Mouse (Mus musculus) neural tube, postnatal 0 days (tissue): ENCODE results near the gene Mex3d. TPM values are rescaled to one million over a fixed set of nuclear protein-coding genes. Genes with fewer than 3 reads are reported as not detected.

Source experiments
- microRNA-seq: library from miRNA; unstranded; fragments of <30 nt; microRNA quantifications from one replicate; pipeline ENCODE4, GENCODE M21; 2016
- polyA plus RNA-seq: library from polyadenylated mRNA; unstranded; fragments of >200 nt; fragmentation: Nextera tagmentation; extraction: Ambion mirVana; gene quantifications from 2 replicates; pipeline ENCODE4 v1.2.1, GENCODE M21; 2015

The Mex3d gene
- 13.1 and 15.0 TPM in 2 replicates for polyA plus RNA-seq

GRCm38 (mm10) chr10:80387522-80387959 is at the start of gene Mex3d:
Mex3d (minus strand) TSS chr10:80387659.

GRCm38 (mm10) chr10:80433513-80434232 is 46.2 kb upstream of the Mex3d start, which contains the start of gene Tcf3:
Tcf3 (minus strand) TSS chr10:80433647.

GRCm38 (mm10) chr10:80406684-80407501 is 19.4 kb upstream of the Mex3d start, which contains the start of gene Uqcr11:
Uqcr11 (minus strand) TSS chr10:80406830.

GRCm38 (mm10) chr10:80399191-80399972 is 11.9 kb upstream of the Mex3d start, which contains the start of gene Mbd3:
Mbd3 (minus strand) TSS chr10:80399550.

GRCm38 (mm10) chr10:80356001-80356682 is 31.3 kb downstream of the Mex3d start, which contains the start of gene Plk5:
Plk5 (plus strand) TSS chr10:80356459.

GRCm38 (mm10) chr10:80348244-80348781 is 39.1 kb downstream of the Mex3d start, which contains the start of gene Adamtsl5:
Adamtsl5 (minus strand) TSS chr10:80348412.

Small RNA genes within 50 kb of the gene (microRNA-seq; reads per million reads assigned to microRNA genes)
- not detected for gene Gm22721

Other genes with a start within 250 kb of the Mex3d start
- gene Atp5d, start 249.0 kb downstream of the Mex3d start, polyA plus RNA-seq, result 803 and 819 TPM in 2 replicates
- 110 and 138 TPM in 2 replicates for gene Cbarp, start 246.8 kb downstream of the Mex3d start, polyA plus RNA-seq
- 16.4 and 21.8 TPM in 2 replicates for gene Midn, start 239.4 kb downstream of the Mex3d start, polyA plus RNA-seq
- gene Cirbp, start 221.7 kb downstream of the Mex3d start, polyA plus RNA-seq, result 566 and 579 TPM in 2 replicates
- gene 1600002K03Rik, start 214.7 kb downstream of the Mex3d start, polyA plus RNA-seq, result 6.4 and 8.1 TPM in 2 replicates
- 28.7 and 30.4 TPM in 2 replicates for gene Efna2, start 208.2 kb downstream of the Mex3d start, polyA plus RNA-seq
- gene Mum1, start 161.2 kb downstream of the Mex3d start, polyA plus RNA-seq, result 37.7 and 42.6 TPM in 2 replicates
- 488 and 508 TPM in 2 replicates for gene Ndufs7, start 138.5 kb downstream of the Mex3d start, polyA plus RNA-seq
- gene Gamt, start 126.6 kb downstream of the Mex3d start, polyA plus RNA-seq, result 28.8 and 33.0 TPM in 2 replicates
- gene Dazap1, start 126.2 kb downstream of the Mex3d start, polyA plus RNA-seq, result 32.5 and 35.2 TPM in 2 replicates
- 656 and 679 TPM in 2 replicates for gene Rps15, start 95.2 kb downstream of the Mex3d start, polyA plus RNA-seq
- gene Apc2, start 91.7 kb downstream of the Mex3d start, polyA plus RNA-seq, result 70.9 and 88.2 TPM in 2 replicates
- gene 2310011J03Rik, start 67.1 kb downstream of the Mex3d start, polyA plus RNA-seq, result 37.1 and 37.5 TPM in 2 replicates
- gene Pcsk4, start 58.2 kb downstream of the Mex3d start, polyA plus RNA-seq, result 11.0 and 13.5 TPM in 2 replicates
- gene Reep6, start 57.7 kb downstream of the Mex3d start, polyA plus RNA-seq, result 5.6 and 5.7 TPM in 2 replicates
- 3.5 and 4.6 TPM in 2 replicates for gene Adamtsl5, start 39.2 kb downstream of the Mex3d start, polyA plus RNA-seq
- 8.5 and 8.6 TPM in 2 replicates for gene Plk5, start 31.2 kb downstream of the Mex3d start, polyA plus RNA-seq
- gene Mbd3, start 11.9 kb upstream of the Mex3d start, polyA plus RNA-seq, result 161 and 183 TPM in 2 replicates
- gene Uqcr11, start 19.2 kb upstream of the Mex3d start, polyA plus RNA-seq, result 1,108 and 1,127 TPM in 2 replicates
- gene Tcf3, start 46.0 kb upstream of the Mex3d start, polyA plus RNA-seq, result 28.8 and 32.2 TPM in 2 replicates
- 0.34 and 0.56 TPM in 2 replicates for gene Onecut3, start 107.2 kb upstream of the Mex3d start, polyA plus RNA-seq
- gene Atp8b3, start 151.5 kb upstream of the Mex3d start, polyA plus RNA-seq, result 0.65 and 1.3 TPM in 2 replicates
- 23.8 and 28.1 TPM in 2 replicates for gene Rexo1, start 173.9 kb upstream of the Mex3d start, polyA plus RNA-seq
- gene Klf16, start 189.7 kb upstream of the Mex3d start, polyA plus RNA-seq, result 6.8 and 7.9 TPM in 2 replicates
- gene Abhd17a, start 202.7 kb upstream of the Mex3d start, polyA plus RNA-seq, result 231 and 233 TPM in 2 replicates
- gene Scamp4, start 215.2 kb upstream of the Mex3d start, polyA plus RNA-seq, result 73.3 and 73.4 TPM in 2 replicates
- gene Adat3, start 215.2 kb upstream of the Mex3d start, polyA plus RNA-seq, result 3.3 and 5.1 TPM in 2 replicates
- 1.1 and 1.5 TPM in 2 replicates for gene Gm49322, start 218.4 kb upstream of the Mex3d start, polyA plus RNA-seq
- gene Csnk1g2, start 235.2 kb upstream of the Mex3d start, polyA plus RNA-seq, result 97.4 and 99.0 TPM in 2 replicates